Mouse (Mus musculus): ENCODE results near the gene Igf2bp1. TPM values are rescaled to one million over a fixed set of nuclear protein-coding genes. Genes with fewer than 3 reads are reported as not detected.
"Not testable (repeated sequence)": the region's sequence is repeated elsewhere in the genome, so short reads cannot be mapped to it uniquely, and the experiment has no call there.

Igf2bp1 gene
- total RNA-seq, 2 experiments from 2014 or later, result not detected

DNA sequence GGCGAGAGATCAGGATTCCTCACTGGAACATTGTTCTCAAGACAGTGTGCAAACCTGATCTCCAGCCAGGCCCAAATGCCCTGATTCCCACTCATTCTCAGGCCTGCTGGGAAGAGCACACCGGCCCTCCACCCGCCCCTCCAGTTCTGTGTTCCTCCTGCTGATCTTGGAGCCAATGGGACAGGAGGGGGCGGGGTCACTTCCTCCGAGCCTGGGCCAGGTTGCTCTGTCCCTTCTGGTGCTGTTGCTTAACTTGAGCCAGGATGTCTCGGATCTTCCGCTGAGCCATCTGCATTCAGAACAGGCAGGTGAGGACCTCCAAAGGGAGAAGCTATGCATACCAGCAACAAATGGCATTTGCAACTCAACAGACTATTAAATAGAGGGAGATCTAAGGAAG is 42.4 kb downstream of the Igf2bp1 start:
- DNase-seq (ENCODE audit: low spot score), result no peak

GRCm38 (mm10) chr11:95959152-95959551 is 46.6 kb downstream of the Igf2bp1 start:
- no peak for DNase-seq (ENCODE audit: low spot score)

DNA sequence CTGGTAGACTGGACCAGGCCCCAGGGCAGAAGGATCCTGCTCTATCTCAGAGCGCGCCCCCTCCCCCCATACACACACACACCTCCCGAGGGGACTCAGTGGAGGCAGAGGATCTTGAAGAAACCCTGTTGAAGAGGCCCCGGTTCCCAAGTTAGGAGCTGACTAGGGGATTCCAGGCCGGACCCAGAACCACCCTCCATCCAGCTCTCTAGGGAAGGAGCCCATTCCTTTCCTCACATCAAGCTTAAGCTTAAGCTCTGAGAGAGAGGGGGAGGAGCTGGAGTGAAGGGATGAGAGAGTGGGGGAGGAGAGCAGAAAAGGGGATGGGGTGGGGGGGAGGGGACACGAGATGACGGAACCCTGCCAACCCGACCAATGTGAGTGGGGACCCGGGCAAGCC is 47.5 kb downstream of the Igf2bp1 start:
- DNase-seq (ENCODE audit: low spot score), result no peak

DNA sequence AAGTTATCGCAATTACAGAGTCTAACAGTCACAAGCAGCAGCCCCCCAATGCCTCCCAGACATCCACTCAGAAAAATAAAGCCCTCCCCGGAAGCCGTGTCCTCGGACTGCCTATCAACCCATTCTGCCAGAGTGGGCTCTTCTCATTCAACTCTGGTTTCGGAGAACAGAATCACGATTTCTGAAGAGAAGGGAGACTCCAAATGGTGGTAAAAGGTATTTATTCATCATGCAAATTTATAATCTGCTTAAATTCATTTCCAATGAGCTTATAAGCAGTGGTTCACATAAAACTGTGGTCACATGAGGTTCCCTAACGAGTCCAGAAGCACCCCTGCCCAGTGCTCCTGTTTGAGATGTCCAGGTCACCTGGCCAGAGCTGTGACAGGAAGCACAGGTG is 48.3 kb downstream of the Igf2bp1 start:
- DNase-seq (ENCODE audit: low spot score), result no peak

- no peak for DNase-seq (ENCODE audit: low spot score)
These were observed 52.4 kb downstream of the Igf2bp1 start for GRCm38 (mm10) chr11:95953313-95953712.

DNA sequence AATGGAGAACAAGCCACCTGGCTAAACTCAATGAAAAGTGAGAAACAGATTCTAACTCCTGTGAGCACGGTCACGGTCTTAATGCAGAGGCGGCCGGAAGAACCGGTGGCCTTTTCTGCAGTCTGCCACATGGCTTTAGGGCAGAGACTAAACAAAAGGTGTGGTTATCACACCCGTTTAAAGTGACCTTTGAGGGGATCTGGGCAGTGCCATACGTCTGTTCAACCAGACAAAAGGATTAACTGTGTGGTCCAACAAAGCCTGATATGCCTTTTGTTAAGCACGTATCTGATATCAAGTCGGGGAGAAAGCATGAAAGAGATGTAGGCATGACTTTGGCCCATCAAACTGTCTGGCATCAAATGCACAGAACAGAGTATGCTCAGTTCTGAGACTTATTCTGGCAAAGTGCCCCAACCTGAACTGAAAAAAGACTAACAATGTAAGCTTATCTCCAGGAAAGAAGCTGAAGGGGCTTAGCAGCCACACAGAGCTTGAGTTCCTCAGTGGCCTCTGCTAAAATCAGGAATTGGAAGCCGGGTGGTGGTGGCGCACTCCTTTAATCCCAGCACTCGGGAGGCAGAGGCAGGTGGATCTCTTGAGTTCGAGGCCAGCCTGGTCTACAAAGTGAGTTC is 59.8 kb downstream of the Igf2bp1 start:
- no peak for DNase-seq (ENCODE audit: low spot score)

DNA sequence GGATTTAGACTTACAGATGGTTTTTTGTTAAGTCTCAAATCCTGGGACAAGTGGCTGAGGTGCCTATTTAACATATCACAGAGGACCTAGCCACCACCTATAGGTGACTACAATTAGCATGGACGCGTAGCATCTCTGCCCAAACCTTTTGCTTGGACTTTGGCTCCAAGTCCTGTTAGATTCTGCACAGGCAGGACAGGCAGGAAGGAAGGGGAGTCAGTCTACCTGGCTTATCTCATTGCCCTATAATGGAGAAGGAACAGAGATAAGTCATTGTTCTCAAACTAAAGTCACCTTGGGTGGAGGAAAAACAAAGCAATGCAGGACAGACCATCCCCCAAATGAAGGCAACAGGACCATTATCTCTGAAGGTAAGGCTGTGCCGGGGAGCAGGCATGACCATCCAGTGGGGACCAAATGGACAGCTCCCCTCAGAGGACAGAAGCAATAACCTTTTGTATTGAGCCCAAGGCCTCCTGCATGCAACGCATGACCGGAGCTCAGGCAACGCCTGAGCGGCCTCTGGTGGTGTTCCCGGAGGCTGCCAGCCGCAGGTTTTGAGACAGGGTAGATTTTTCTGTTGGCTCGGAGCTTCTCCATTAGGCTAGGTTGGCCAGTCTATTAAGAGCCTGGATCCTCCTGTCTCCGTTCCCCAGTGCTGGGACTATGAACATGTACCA is 65.8 kb downstream of the Igf2bp1 start:
- no peak for DNase-seq (ENCODE audit: low spot score)

GRCm38 (mm10) chr11:95936409-95936808 is 69.3 kb downstream of the Igf2bp1 start:
- DNase-seq (ENCODE audit: low spot score), result no peak

DNA sequence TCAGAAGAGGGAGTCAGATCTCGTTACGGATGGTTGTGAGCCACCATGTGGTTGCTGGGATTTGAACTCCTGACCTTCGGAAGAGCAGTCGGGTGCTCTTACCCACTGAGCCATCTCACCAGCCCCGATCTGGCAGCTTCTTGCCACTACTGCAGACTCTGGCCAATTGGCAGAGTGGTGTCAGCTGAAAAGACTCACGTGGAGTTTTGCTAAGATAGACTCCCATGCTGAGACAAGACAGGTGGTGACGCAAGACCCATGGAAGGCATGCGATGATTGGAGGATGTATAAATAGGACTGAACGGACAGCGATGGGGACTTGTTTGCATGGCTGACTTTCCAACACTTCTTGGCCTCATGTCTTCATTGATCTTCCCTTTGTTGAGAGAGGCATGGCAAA is 73.6 kb downstream of the Igf2bp1 start:
- not testable (repeated sequence) for DNase-seq (ENCODE audit: low spot score)

DNA sequence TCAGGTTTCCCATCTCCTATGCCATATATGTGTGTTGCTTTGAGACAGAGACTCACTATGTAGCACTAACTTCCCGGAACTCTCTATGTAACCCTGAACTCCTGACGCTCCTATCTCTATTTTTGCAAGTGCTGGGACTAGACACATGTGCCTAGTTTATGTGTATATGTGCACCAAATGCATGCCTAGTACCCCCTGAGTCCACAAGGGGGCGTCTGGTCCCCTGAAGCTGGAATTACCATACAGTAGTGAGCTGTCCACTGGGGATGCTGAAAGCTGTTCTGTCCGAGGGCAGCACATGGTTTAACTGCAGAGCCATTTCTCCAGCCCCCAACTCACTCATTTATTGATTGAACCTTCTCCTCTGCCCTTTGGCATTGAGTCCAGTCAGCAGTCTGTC is 79.3 kb downstream of the Igf2bp1 start:
- no peak for DNase-seq (ENCODE audit: low spot score)

DNA sequence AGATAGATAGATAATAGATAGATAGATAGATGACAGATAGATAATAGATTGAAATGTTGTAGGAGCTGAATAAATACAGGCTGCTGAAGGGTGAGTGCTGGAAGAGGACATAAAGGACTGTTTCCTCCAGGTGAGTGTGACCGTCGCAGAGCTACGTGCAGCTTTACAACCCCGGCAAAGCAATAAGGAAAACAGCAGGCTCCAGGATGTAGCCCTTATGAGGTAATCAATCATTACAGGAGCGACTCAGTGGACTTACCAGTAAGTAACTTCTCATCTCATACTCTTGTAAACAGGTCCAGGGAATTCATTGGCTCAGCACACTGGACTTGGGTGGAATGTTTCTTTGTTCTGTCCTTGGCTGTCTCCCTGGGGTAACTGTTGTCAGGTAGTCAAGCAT is 79.8 kb downstream of the Igf2bp1 start:
- no peak for DNase-seq (ENCODE audit: low spot score)

DNA sequence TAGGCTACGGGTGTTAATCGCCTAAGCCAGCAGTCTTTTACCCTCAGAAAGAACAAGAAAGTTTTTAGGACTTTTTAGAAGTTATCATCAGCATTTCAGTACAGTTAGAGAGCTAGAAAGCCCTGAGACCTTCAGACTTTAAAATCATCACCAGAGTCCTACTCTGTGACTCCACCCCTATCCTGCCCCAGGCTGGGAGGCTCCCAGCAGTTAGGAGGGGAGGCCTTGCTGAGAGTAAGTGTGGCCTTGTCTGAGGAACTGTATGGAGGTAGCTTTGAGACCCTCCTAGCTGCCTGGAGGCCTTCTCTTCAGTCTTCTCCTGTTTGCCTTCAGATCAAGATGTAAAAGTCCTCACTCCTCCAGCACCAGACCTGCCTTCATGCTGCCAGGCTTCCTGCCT is 81.5 kb downstream of the Igf2bp1 start:
- DNase-seq (ENCODE audit: low spot score), result no peak

- DNase-seq (ENCODE audit: low spot score), result not testable (repeated sequence)
These were observed 82.3 kb downstream of the Igf2bp1 start for GRCm38 (mm10) chr11:95923477-95923876.

DNA sequence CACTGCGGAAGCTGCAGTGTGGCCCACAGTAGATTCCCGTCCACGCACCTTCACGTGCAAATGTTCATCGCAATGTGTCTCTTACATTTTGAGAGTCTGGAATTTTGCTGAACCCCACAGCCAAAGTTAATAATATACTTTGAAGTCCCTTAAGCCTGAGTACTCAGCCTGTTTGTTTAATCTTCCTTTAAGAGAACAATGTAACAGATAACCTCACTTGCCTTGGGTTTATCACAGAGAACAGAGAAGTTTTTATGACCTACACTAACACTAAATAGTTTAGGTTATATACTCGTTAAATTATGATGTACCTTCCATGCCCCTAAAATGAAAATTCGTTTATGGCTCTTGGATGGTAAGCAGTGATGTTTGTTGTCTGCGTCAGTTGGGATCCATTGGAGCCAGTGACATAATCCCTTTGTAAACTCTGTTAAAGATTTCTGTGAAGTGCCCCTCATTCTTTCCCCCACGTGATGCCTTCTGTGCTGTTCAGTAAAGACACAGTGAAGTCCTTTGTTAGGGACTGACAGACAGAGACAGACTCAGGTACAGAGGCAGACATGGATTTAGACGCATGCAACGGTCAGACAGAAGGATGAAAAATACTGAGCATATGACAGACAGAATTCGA is 83.6 kb downstream of the Igf2bp1 start:
- DNase-seq (ENCODE audit: low spot score), result no peak

DNA sequence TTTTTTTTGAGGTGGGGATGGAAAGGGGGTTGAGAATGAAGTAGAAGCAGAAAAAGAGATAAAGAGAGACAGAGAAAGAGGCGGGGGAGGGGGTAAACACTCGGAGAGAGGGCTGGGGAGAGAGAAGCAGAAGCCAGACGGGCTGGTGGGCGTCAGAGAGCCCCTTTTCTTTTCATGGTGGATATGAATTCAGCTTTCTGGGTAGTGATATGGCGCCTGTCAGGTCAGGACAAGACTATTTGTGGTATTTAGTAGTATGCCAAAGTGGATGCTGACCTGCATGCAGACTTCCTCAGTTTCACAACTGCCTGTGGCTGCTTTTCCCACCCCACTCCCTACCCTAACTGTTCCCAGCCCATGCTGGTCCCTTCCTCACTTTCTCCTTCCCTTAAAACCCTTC is 89.3 kb downstream of the Igf2bp1 start:
- no peak for DNase-seq (ENCODE audit: low spot score)

- no peak for DNase-seq (ENCODE audit: low spot score)
These were observed 90.6 kb downstream of the Igf2bp1 start for GRCm38 (mm10) chr11:95915006-95915710.

GRCm38 (mm10) chr11:95914571-95914991 is 91.2 kb downstream of the Igf2bp1 start, which contains the start of gene B4galnt2:
Gene B4galnt2 (minus strand): TSS chr11:95914891.
- DNase-seq (ENCODE audit: low spot score), result no peak

GRCm38 (mm10) chr11:95913959-95914566 is 91.7 kb downstream of the Igf2bp1 start:
- no peak for DNase-seq (ENCODE audit: low spot score)

- no peak for DNase-seq (ENCODE audit: low spot score)
These were observed 94.2 kb downstream of the Igf2bp1 start for GRCm38 (mm10) chr11:95911579-95911978.

DNA sequence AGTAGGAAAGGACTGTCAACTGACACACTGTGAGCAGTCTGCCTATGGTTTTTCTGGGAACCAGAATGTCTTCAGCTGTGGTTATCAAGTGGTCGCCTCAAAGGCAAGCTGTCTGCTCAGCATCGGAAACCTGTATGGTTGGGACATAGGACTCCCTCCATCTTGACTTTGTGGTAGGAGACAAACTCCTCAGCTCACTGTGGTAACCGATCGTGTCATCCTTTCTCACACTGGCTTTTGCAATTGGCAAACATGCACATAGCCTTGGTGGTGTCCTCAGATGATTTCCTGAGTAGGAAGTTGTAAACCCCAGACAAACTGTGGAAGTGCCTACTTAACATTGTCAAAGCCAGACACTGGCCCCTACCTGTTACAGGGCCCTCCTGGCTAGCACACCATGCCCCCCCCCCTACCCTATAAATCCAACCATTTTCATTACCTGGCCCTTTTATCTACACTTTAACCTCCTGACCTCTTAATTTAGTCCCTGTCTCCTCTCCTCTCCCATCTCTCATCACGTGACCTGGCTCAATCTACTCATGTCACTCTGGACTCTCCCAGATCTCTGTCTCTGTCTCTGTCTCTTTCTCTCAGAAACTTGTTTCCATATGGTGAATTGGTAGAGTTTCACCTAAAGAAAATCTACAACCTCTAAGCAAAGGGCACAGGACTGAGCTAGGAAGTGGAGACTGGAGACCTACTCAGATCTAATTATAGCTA is 97.8 kb downstream of the Igf2bp1 start:
- DNase-seq (ENCODE audit: low spot score), result no peak
